Comparison of ENCODE assay signal across 8 mouse cellular contexts in the genomic region with DNA sequence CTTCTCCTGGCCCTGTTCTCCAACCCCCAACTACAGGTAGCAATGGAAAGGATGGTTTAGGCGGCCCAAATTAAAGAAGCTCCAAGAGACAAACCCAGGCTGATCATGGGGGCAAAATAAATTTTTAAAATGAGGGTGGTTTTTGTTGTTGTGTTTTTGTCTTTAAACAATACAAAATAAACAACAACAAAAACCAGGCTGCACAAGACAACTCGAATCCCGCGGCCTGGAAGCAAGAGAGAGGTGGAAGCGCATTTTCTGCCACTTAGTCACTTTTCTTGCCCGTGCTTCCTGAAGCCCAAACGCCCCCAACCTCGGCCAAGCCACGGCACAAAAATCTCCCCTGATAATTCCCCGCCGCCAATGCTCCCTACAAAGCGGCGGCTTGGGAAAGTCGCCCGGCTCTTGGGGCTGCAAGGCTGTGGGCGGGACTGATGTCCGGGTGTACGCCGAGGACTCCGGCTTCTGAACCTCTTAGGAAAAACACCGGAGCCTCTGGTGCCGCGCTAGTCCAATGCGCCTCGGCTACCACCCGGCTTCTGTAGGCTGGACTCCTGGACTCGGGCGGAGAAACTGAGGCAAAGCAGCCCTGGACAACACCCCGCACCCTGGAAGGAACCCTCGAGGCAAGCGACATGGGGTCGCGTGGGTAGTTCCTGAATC. TPM values are rescaled to one million over a fixed set of nuclear protein-coding genes. Genes with fewer than 3 reads are reported as not detected.
DNase-seq lines count a peak whose midpoint lies in the region; ATAC-seq lines count a peak whose summit lies in the region.

No protein-coding gene starts in this region.

- no peaks in the 10 kb centered on the region for H3K9me3 ChIP-seq in forebrain, embryonic 16.5 days (ENCODE audit: control insufficient read depth, low read length)
- no peaks in the 10 kb centered on the region for H3K9me3 ChIP-seq in limb, embryonic 10.5 days (replicated peaks)
- H3K9me3 ChIP-seq in stomach, embryonic 14.5 days (ENCODE audit: control insufficient read depth, low read depth, low read length), result no peaks in the 10 kb centered on the region

- DNase-seq in gastrocnemius, postnatal 14 days, result peak; percentile 71
- no peak for DNase-seq in gastrocnemius, postnatal 4 days (ENCODE audit: low spot score in 2 of 2)
- DNase-seq in ZHBTc4 (ENCODE audit: low read depth, low spot score), result peak; percentile 56
- DNase-seq in limb, embryonic 10.5 days (ENCODE audit: low spot score), result no peak
- DNase-seq in right cerebral cortex, postnatal 4 days, result no peak

- peak overlapping the region; percentile 53 for H3K9ac ChIP-seq in forebrain, embryonic 16.5 days (replicated peaks; ENCODE audit: low read depth, low read length)
- H3K9ac ChIP-seq in stomach, embryonic 14.5 days (replicated peaks; ENCODE audit: low read depth, low read length), result no peak overlapping the region

- intact Hi-C loops in gastrocnemius, postnatal 14 days (cut with DNase I; ENCODE audit: low total_unique reads), result no loop called here

- no peak for ATAC-seq in forebrain, embryonic 16.5 days
- ATAC-seq in stomach, embryonic 14.5 days (ENCODE audit: insufficient number of reproducible peaks, insufficient read depth, low FRiP score, low read depth), result no peak
- ATAC-seq in megakaryocyte, adult 5-6 weeks (ENCODE audit: poor library complexity, severe bottlenecking), result no peak

- 7% methylated on average over 33 of the region's 33 CpGs for WGBS in forebrain, embryonic 16.5 days
- under 1% methylated on average over 33 of the region's 33 CpGs for WGBS in limb, embryonic 10.5 days
- 10% methylated on average over 33 of the region's 33 CpGs for WGBS in stomach, embryonic 14.5 days

- peaks cover 10% of the 10 kb centered on the region for H3K27me3 ChIP-seq in forebrain, embryonic 16.5 days (replicated peaks; ENCODE audit: control insufficient read depth, insufficient read depth, low read length)
- H3K27me3 ChIP-seq in limb, embryonic 10.5 days (ENCODE audit: low read depth, poor library complexity, severe bottlenecking), result peaks cover 100% of the 10 kb centered on the region
- peaks cover 73% of the 10 kb centered on the region for H3K27me3 ChIP-seq in stomach, embryonic 14.5 days (ENCODE audit: control insufficient read depth, insufficient read depth, low read length)

- peak overlapping the region; percentile 32 for H3K4me3 ChIP-seq in forebrain, embryonic 16.5 days (replicated peaks; ENCODE audit: low read length)
- H3K4me3 ChIP-seq in limb, embryonic 10.5 days, result peak overlapping the region; percentile 10; the same call in 1 of the 2 replicates
- peak overlapping the region; percentile 16; the same call in 1 of the 2 replicates for H3K4me3 ChIP-seq in stomach, embryonic 14.5 days (ENCODE audit: low read depth, low read length)

- peak overlapping the region; percentile 93 for H3K27ac ChIP-seq in forebrain, embryonic 16.5 days (ENCODE audit: low read length)
- H3K27ac ChIP-seq in limb, embryonic 10.5 days, result 0 out of 2 replicates have a peak overlapping the region, but pooled peaks have one; percentile 33
- no peak overlapping the region for H3K27ac ChIP-seq in stomach, embryonic 14.5 days (ENCODE audit: low read length)

- peak overlapping the region; percentile 61 for H3K4me2 ChIP-seq in forebrain, embryonic 16.5 days (ENCODE audit: low read length)
- peak overlapping the region; percentile 16 for H3K4me2 ChIP-seq in stomach, embryonic 14.5 days (replicated peaks; ENCODE audit: low read depth, low read length)

- H3K36me3 ChIP-seq in forebrain, embryonic 16.5 days (ENCODE audit: control insufficient read depth, insufficient read depth), result no peaks in the 10 kb centered on the region
- no peaks in the 10 kb centered on the region for H3K36me3 ChIP-seq in limb, embryonic 10.5 days
- no peaks in the 10 kb centered on the region; the same call in 1 of the 2 replicates for H3K36me3 ChIP-seq in stomach, embryonic 14.5 days (ENCODE audit: control insufficient read depth, insufficient read depth, low read length)

- peaks cover 72% of the 10 kb centered on the region for H3K4me1 ChIP-seq in forebrain, embryonic 16.5 days (replicated peaks; ENCODE audit: control insufficient read depth, insufficient read depth, low read length)
- H3K4me1 ChIP-seq in limb, embryonic 10.5 days, result peaks cover 61% of the 10 kb centered on the region
- peaks cover 48% of the 10 kb centered on the region for H3K4me1 ChIP-seq in stomach, embryonic 14.5 days (ENCODE audit: control insufficient read depth, insufficient read depth, low read length)

RNA-seq across cellular contexts. Expression of a gene that starts 16.1 kb away (rescaled TPM):
- 100 to 1,000 TPM; 531 to 566 TPM for total RNA-seq in gastrocnemius, postnatal 14 days (2021)
- 100 to 1,000 TPM; 517 to 591 TPM for total RNA-seq in gastrocnemius, postnatal 4 days (2021)
- 440 and 546 TPM in 2 replicates for polyA plus RNA-seq in forebrain, embryonic 16.5 days (2015; fragmentation: Nextera tagmentation; extraction: Ambion mirVana)
- polyA plus RNA-seq in limb, embryonic 10.5 days (2016; fragmentation: Nextera tagmentation; extraction: Ambion mirVana), result 0.24 and 2.1 TPM in 2 replicates
- 37.8 and 40.5 TPM in 2 replicates for polyA plus RNA-seq in stomach, embryonic 14.5 days (2014; fragmentation: Nextera tagmentation; extraction: Ambion mirVana)
- 23.8 and 26.9 TPM in 2 replicates for total RNA-seq in megakaryocyte, adult 5-6 weeks (2015)
- total RNA-seq in megakaryocyte, adult 5-6 weeks (2017), result 7.7 and 17.0 TPM in 2 replicates

RNA-seq across cellular contexts. Expression of a gene that starts 38.6 kb away (rescaled TPM):
- 1 to 10 TPM; 6.0 to 7.2 TPM for total RNA-seq in gastrocnemius, postnatal 14 days (2021)
- total RNA-seq in gastrocnemius, postnatal 4 days (2021), result 1 to 10 TPM; 6.3 to 6.8 TPM
- polyA plus RNA-seq in forebrain, embryonic 16.5 days (2015; fragmentation: Nextera tagmentation; extraction: Ambion mirVana), result 8.2 and 8.7 TPM in 2 replicates
- 1.9 and 2.7 TPM in 2 replicates for polyA plus RNA-seq in limb, embryonic 10.5 days (2016; fragmentation: Nextera tagmentation; extraction: Ambion mirVana)
- 7.1 and 7.6 TPM in 2 replicates for polyA plus RNA-seq in stomach, embryonic 14.5 days (2014; fragmentation: Nextera tagmentation; extraction: Ambion mirVana)
- total RNA-seq in megakaryocyte, adult 5-6 weeks (2015), result 1.4 and 2.6 TPM in 2 replicates
- total RNA-seq in megakaryocyte, adult 5-6 weeks (2017), result 0.28 and 4.4 TPM in 2 replicates

RNA-seq across cellular contexts. Expression of a gene that starts 47.3 kb away (rescaled TPM):
- 10 to 100 TPM; 28.4 to 28.8 TPM for total RNA-seq in gastrocnemius, postnatal 14 days (2021)
- 10 to 100 TPM; 33.3 to 36.0 TPM for total RNA-seq in gastrocnemius, postnatal 4 days (2021)
- polyA plus RNA-seq in forebrain, embryonic 16.5 days (2015; fragmentation: Nextera tagmentation; extraction: Ambion mirVana), result 31.3 and 34.3 TPM in 2 replicates
- polyA plus RNA-seq in limb, embryonic 10.5 days (2016; fragmentation: Nextera tagmentation; extraction: Ambion mirVana), result 51.7 and 54.4 TPM in 2 replicates
- polyA plus RNA-seq in stomach, embryonic 14.5 days (2014; fragmentation: Nextera tagmentation; extraction: Ambion mirVana), result 49.5 and 50.5 TPM in 2 replicates
- total RNA-seq in megakaryocyte, adult 5-6 weeks (2015), result 6.3 and 6.6 TPM in 2 replicates
- total RNA-seq in megakaryocyte, adult 5-6 weeks (2017), result 13.9 and 20.5 TPM in 2 replicates

RNA-seq across cellular contexts. Expression of a gene that starts 56.4 kb away (rescaled TPM):
- total RNA-seq in gastrocnemius, postnatal 14 days (2021), result 100 to 1,000 TPM; 122 to 124 TPM
- 100 to 1,000 TPM; 121 to 123 TPM for total RNA-seq in gastrocnemius, postnatal 4 days (2021)
- polyA plus RNA-seq in forebrain, embryonic 16.5 days (2015; fragmentation: Nextera tagmentation; extraction: Ambion mirVana), result 84.8 and 86.5 TPM in 2 replicates
- polyA plus RNA-seq in limb, embryonic 10.5 days (2016; fragmentation: Nextera tagmentation; extraction: Ambion mirVana), result 119 and 122 TPM in 2 replicates
- polyA plus RNA-seq in stomach, embryonic 14.5 days (2014; fragmentation: Nextera tagmentation; extraction: Ambion mirVana), result 119 and 125 TPM in 2 replicates
- 35.6 and 36.9 TPM in 2 replicates for total RNA-seq in megakaryocyte, adult 5-6 weeks (2015)
- 27.6 and 29.5 TPM in 2 replicates for total RNA-seq in megakaryocyte, adult 5-6 weeks (2017)

Comparison
In these comparisons a context has a peak if more than half of its experiments do, and no peak if none do; other contexts are left out.
1. DNase-seq: peak in gastrocnemius, postnatal 14 days (single experiment) and ZHBTc4 (single experiment); none in gastrocnemius, postnatal 4 days (0 of 2), limb, embryonic 10.5 days (single experiment) and right cerebral cortex, postnatal 4 days (single experiment).
2. RNA of a gene that starts 16.1 kb away (total RNA-seq): 517 to 591 TPM in gastrocnemius, postnatal 4 days and 531 to 566 TPM in gastrocnemius, postnatal 14 days; 7.7 to 26.9 TPM in megakaryocyte, adult 5-6 weeks; every median in the first group is over 10 times any median in the second.
3. Peak in every context shown above with its lines, with median percentiles within 50 percentile points of each other: H3K4me3 ChIP-seq.